Mouse (Mus musculus): ENCODE data around the gene Ugt3a2. TPM values are rescaled to one million over a fixed set of nuclear protein-coding genes. Genes with fewer than 3 reads are reported as not detected.

Ugt3a2 gene
- not detected in 2 replicates for polyA plus RNA-seq (2015; fragmentation: Nextera tagmentation; extraction: Ambion mirVana)

GRCm38 (mm10) chr15:9335341-9335740 lies at the start of gene Ugt3a2:
Ugt3a2 (plus strand) TSS chr15:9335550.
- no peak within 1 kb of the TSS for H3K4me2 ChIP-seq
- H3K4me1 ChIP-seq, result no peaks in the 10 kb centered on the region
- H3K9me3 ChIP-seq (replicated peaks), result no peaks in the 10 kb centered on the region
- no peaks in the 10 kb centered on the region for H3K36me3 ChIP-seq (ENCODE audit: poor library complexity, severe bottlenecking)
- no peaks in the 10 kb centered on the region for H3K27me3 ChIP-seq
- no peak within 1 kb of the TSS for H3K9ac ChIP-seq
- WGBS, result 93% methylated on average over 4 of the region's 4 CpGs
- H3K27ac ChIP-seq, result no peak within 1 kb of the TSS
- no peak for ATAC-seq
- H3K4me3 ChIP-seq, result no peak within 1 kb of the TSS

GRCm38 (mm10) chr15:9289660-9290059 lies 45.7 kb upstream of the Ugt3a2 start:
- no peaks in the 10 kb centered on the region for H3K27me3 ChIP-seq
- no peak overlapping the region for H3K27ac ChIP-seq
- H3K9ac ChIP-seq, result no peak overlapping the region
- no peak for ATAC-seq
- H3K4me1 ChIP-seq, result no peaks in the 10 kb centered on the region
- H3K4me2 ChIP-seq, result no peak overlapping the region
- 60% methylated on average over 2 of the region's 2 CpGs for WGBS
- H3K4me3 ChIP-seq, result no peak overlapping the region
- H3K36me3 ChIP-seq (ENCODE audit: poor library complexity, severe bottlenecking), result no peaks in the 10 kb centered on the region
- H3K9me3 ChIP-seq (replicated peaks), result no peaks in the 10 kb centered on the region

- H3K9me3 ChIP-seq (replicated peaks), result no peaks in the 10 kb centered on the region
- H3K27ac ChIP-seq, result no peak overlapping the region
- H3K4me1 ChIP-seq, result no peaks in the 10 kb centered on the region
- no peak for ATAC-seq
- H3K9ac ChIP-seq, result no peak overlapping the region
- H3K4me3 ChIP-seq, result no peak overlapping the region
- no peaks in the 10 kb centered on the region for H3K36me3 ChIP-seq (ENCODE audit: poor library complexity, severe bottlenecking)
- 85% methylated on average over 8 of the region's 8 CpGs for WGBS
- no peak overlapping the region for H3K4me2 ChIP-seq
- no peaks in the 10 kb centered on the region for H3K27me3 ChIP-seq
Measured at GRCm38 (mm10) chr15:9305978-9306692, 29.2 kb upstream of the Ugt3a2 start.

GRCm38 (mm10) chr15:9334596-9334995 lies 754 bp upstream of the Ugt3a2 start:
- Histone ChIP-seq H3K4me1 (no peaks in the 10 kb centered on the region), H3K27me3 (no peaks in the 10 kb centered on the region), H3K4me3 (no peak overlapping the region), H3K4me2 (no peak overlapping the region), H3K36me3 (ENCODE audit: poor library complexity, severe bottlenecking) (no peaks in the 10 kb centered on the region), H3K27ac (no peak overlapping the region), H3K9me3 (replicated peaks) (no peaks in the 10 kb centered on the region), H3K9ac (no peak overlapping the region)
- ATAC-seq, result no peak
- WGBS, result 82% methylated on average over 2 of the region's 2 CpGs

- no peak overlapping the region for H3K4me2 ChIP-seq
- H3K27me3 ChIP-seq, result no peaks in the 10 kb centered on the region
- no peak overlapping the region for H3K4me3 ChIP-seq
- H3K9me3 ChIP-seq (replicated peaks), result no peaks in the 10 kb centered on the region
- H3K9ac ChIP-seq, result no peak overlapping the region
- H3K27ac ChIP-seq, result no peak overlapping the region
- 89% methylated on average over 3 of the region's 3 CpGs for WGBS
- H3K36me3 ChIP-seq (ENCODE audit: poor library complexity, severe bottlenecking), result no peaks in the 10 kb centered on the region
- no peak for ATAC-seq
- no peaks in the 10 kb centered on the region for H3K4me1 ChIP-seq
Measured at GRCm38 (mm10) chr15:9336616-9337015, 1.3 kb downstream of the Ugt3a2 start.

- H3K4me1 ChIP-seq, result no peaks in the 10 kb centered on the region
- no peaks in the 10 kb centered on the region for H3K9me3 ChIP-seq (replicated peaks)
- H3K27ac ChIP-seq, result no peak overlapping the region
- no peak overlapping the region for H3K4me2 ChIP-seq
- no peak overlapping the region for H3K9ac ChIP-seq
- no peak for ATAC-seq
- 72% methylated on average over 3 of the region's 3 CpGs for WGBS
- no peaks in the 10 kb centered on the region for H3K36me3 ChIP-seq (ENCODE audit: poor library complexity, severe bottlenecking)
- H3K4me3 ChIP-seq, result no peak overlapping the region
- no peaks in the 10 kb centered on the region for H3K27me3 ChIP-seq
Measured at GRCm38 (mm10) chr15:9337021-9337420, 1.7 kb downstream of the Ugt3a2 start.

GRCm38 (mm10) chr15:9348739-9349138 lies 13.4 kb downstream of the Ugt3a2 start:
- WGBS, result 67% methylated on average over 3 of the region's 3 CpGs
- H3K9ac ChIP-seq, result no peak overlapping the region
- no peak for ATAC-seq
- H3K4me1 ChIP-seq, result no peaks in the 10 kb centered on the region
- no peaks in the 10 kb centered on the region for H3K27me3 ChIP-seq
- no peak overlapping the region for H3K4me2 ChIP-seq
- H3K4me3 ChIP-seq, result no peak overlapping the region
- no peak overlapping the region for H3K27ac ChIP-seq
- H3K9me3 ChIP-seq (replicated peaks), result no peaks in the 10 kb centered on the region
- no peaks in the 10 kb centered on the region for H3K36me3 ChIP-seq (ENCODE audit: poor library complexity, severe bottlenecking)

GRCm38 (mm10) chr15:9362801-9363200 lies 27.5 kb downstream of the Ugt3a2 start:
- Histone ChIP-seq H3K27ac (no peak overlapping the region), H3K27me3 (no peaks in the 10 kb centered on the region), H3K4me3 (no peak overlapping the region), H3K9me3 (replicated peaks) (no peaks in the 10 kb centered on the region), H3K4me2 (no peak overlapping the region), H3K4me1 (no peaks in the 10 kb centered on the region), H3K9ac (no peak overlapping the region), H3K36me3 (ENCODE audit: poor library complexity, severe bottlenecking) (no peaks in the 10 kb centered on the region)
- WGBS, result 70% methylated on average over 2 of the region's 2 CpGs
- no peak for ATAC-seq

- no peak overlapping the region for H3K4me2 ChIP-seq
Measured at GRCm38 (mm10) chr15:9368774-9369173, 33.4 kb downstream of the Ugt3a2 start.

GRCm38 (mm10) chr15:9376281-9376680 lies 40.9 kb downstream of the Ugt3a2 start:
- Histone ChIP-seq H3K27ac (no peak overlapping the region), H3K27me3 (no peaks in the 10 kb centered on the region), H3K4me3 (no peak overlapping the region), H3K9me3 (replicated peaks) (no peaks in the 10 kb centered on the region), H3K36me3 (ENCODE audit: poor library complexity, severe bottlenecking) (no peaks in the 10 kb centered on the region), H3K4me2 (no peak overlapping the region), H3K4me1 (no peaks in the 10 kb centered on the region), H3K9ac (no peak overlapping the region)
- no peak for ATAC-seq
- 93% methylated on average over 7 of the region's 7 CpGs for WGBS

More at GRCm38 (mm10) chr15:9368774-9369173, 33.4 kb downstream of the Ugt3a2 start:
- 90% methylated on average over 3 of the region's 3 CpGs for WGBS
- no peak for ATAC-seq
- Histone ChIP-seq H3K4me3 (no peak overlapping the region), H3K27ac (no peak overlapping the region), H3K4me1 (no peaks in the 10 kb centered on the region), H3K36me3 (ENCODE audit: poor library complexity, severe bottlenecking) (no peaks in the 10 kb centered on the region), H3K9me3 (replicated peaks) (no peaks in the 10 kb centered on the region), H3K27me3 (no peaks in the 10 kb centered on the region), H3K9ac (no peak overlapping the region)

- Histone ChIP-seq H3K4me3 (no peak overlapping the region), H3K9ac (no peak overlapping the region), H3K27ac (no peak overlapping the region), H3K9me3 (replicated peaks) (no peaks in the 10 kb centered on the region), H3K4me2 (no peak overlapping the region), H3K36me3 (ENCODE audit: poor library complexity, severe bottlenecking) (no peaks in the 10 kb centered on the region), H3K4me1 (no peaks in the 10 kb centered on the region), H3K27me3 (no peaks in the 10 kb centered on the region)
- ATAC-seq, result no peak
- 93% methylated on average over 3 of the region's 3 CpGs for WGBS
Measured at GRCm38 (mm10) chr15:9409475-9409874, 74.1 kb downstream of the Ugt3a2 start.

Data from forebrain, embryonic 13.5 days (tissue).